Mouse (Mus musculus) spleen, adult 2 months (tissue): Measurements from ENCODE around the gene Gas7.

Experiments used
- CTCF ChIP-seq: fragments of 200-500 bp; IDR thresholded peaks from 2 replicates; pipeline ENCODE4 v1.5.1; 2011; ENCODE audit warnings: mild to moderate bottlenecking, inconsistent platforms; ENCODE audit not compliant: insufficient read depth, insufficient read length, insufficient replicate concordance; ENCODE audit errors: extremely low read depth
- POLR2A ChIP-seq: fragments of 200-500 bp; IDR thresholded peaks from 2 replicates; pipeline ENCODE4 v1.6.1; 2011; ENCODE audit warnings: low read depth, low read length, inconsistent platforms

- TF ChIP-seq CTCF, result no peak
- TF ChIP-seq POLR2A, result no peak
Measured at GRCm38 (mm10) chr11:67694703-67695376, 239.6 kb downstream of the Gas7 start, which contains the start of gene Rcvrn.
